Comparison of ENCODE assay signal across 7 mouse cellular contexts in genomic region chr7:114181391-114181790, GRCm38 (mm10).
A peak's percentile ranks its signal among the peaks of the same experiment; 100 is the strongest.
DNase-seq lines count a peak whose midpoint lies in the region; ATAC-seq lines count a peak whose summit lies in the region.

No protein-coding gene starts in this region.

- no peak overlapping the region for H3K4me3 ChIP-seq in hindbrain, embryonic 16.5 days (ENCODE audit: low read length)
- H3K4me3 ChIP-seq in midbrain, embryonic 13.5 days (replicated peaks): no peak overlapping the region
- H3K4me3 ChIP-seq in stomach, embryonic 14.5 days (ENCODE audit: low read depth, low read length): no peak overlapping the region

- H3K9ac ChIP-seq in hindbrain, embryonic 16.5 days (ENCODE audit: low read depth, low read length): no peak overlapping the region
- no peak overlapping the region for H3K9ac ChIP-seq in midbrain, embryonic 13.5 days (replicated peaks)
- no peak overlapping the region for H3K9ac ChIP-seq in stomach, embryonic 14.5 days (replicated peaks; ENCODE audit: low read depth, low read length)

- peak; percentile 77 to 86 for DNase-seq in adrenal gland, adult 18-20 months (ENCODE audit: low spot score in 2 of 2)
- DNase-seq in cerebellum, postnatal 25 days: peak; percentile 89 to 93
- peak; percentile 63 to 77 for DNase-seq in gastrocnemius, adult 8-10 months (ENCODE audit: low spot score in 2 of 2)
- peak; percentile 87 to 90 for DNase-seq in layer of hippocampus, postnatal 36 days

- no peak overlapping the region for H3K4me2 ChIP-seq in hindbrain, embryonic 16.5 days (ENCODE audit: low read length)
- H3K4me2 ChIP-seq in midbrain, embryonic 13.5 days (replicated peaks): no peak overlapping the region
- H3K4me2 ChIP-seq in stomach, embryonic 14.5 days (replicated peaks; ENCODE audit: low read depth, low read length): no peak overlapping the region

- WGBS in hindbrain, embryonic 16.5 days: 13% methylated on average over 5 of the region's 5 CpGs
- 33% methylated on average over 5 of the region's 5 CpGs for WGBS in midbrain, embryonic 13.5 days
- WGBS in stomach, embryonic 14.5 days: 9% methylated on average over 5 of the region's 5 CpGs

- no peaks in the 10 kb centered on the region for H3K27me3 ChIP-seq in hindbrain, embryonic 16.5 days (replicated peaks; ENCODE audit: control insufficient read depth, insufficient read depth, low read length)
- H3K27me3 ChIP-seq in midbrain, embryonic 13.5 days: no peaks in the 10 kb centered on the region
- H3K27me3 ChIP-seq in stomach, embryonic 14.5 days (ENCODE audit: control insufficient read depth, insufficient read depth, low read length): no peaks in the 10 kb centered on the region

- no peaks in the 10 kb centered on the region for H3K9me3 ChIP-seq in hindbrain, embryonic 16.5 days (ENCODE audit: control insufficient read depth, low read length)
- no peaks in the 10 kb centered on the region for H3K9me3 ChIP-seq in midbrain, embryonic 13.5 days
- H3K9me3 ChIP-seq in stomach, embryonic 14.5 days (ENCODE audit: control insufficient read depth, low read depth, low read length): no peaks in the 10 kb centered on the region

- H3K4me1 ChIP-seq in hindbrain, embryonic 16.5 days (ENCODE audit: control insufficient read depth, insufficient read depth, low read depth, low read length): peaks cover 6% of the 10 kb centered on the region
- H3K4me1 ChIP-seq in midbrain, embryonic 13.5 days (replicated peaks): peaks cover 7% of the 10 kb centered on the region
- peaks cover 6% of the 10 kb centered on the region; the same call in 1 of the 2 replicates for H3K4me1 ChIP-seq in stomach, embryonic 14.5 days (ENCODE audit: control insufficient read depth, insufficient read depth, low read length)

- no peak overlapping the region for H3K27ac ChIP-seq in hindbrain, embryonic 16.5 days (ENCODE audit: low read depth, low read length)
- no peak overlapping the region for H3K27ac ChIP-seq in midbrain, embryonic 13.5 days
- H3K27ac ChIP-seq in stomach, embryonic 14.5 days (ENCODE audit: low read length): no peak overlapping the region

- ATAC-seq in hindbrain, embryonic 16.5 days: peak; percentile 80
- peak; percentile 56; the same call in 1 of the 2 replicates for ATAC-seq in midbrain, embryonic 13.5 days
- ATAC-seq in stomach, embryonic 14.5 days (ENCODE audit: insufficient number of reproducible peaks, insufficient read depth, low FRiP score, low read depth): peak; percentile 86

- H3K36me3 ChIP-seq in hindbrain, embryonic 16.5 days (ENCODE audit: control insufficient read depth, insufficient read depth, low read length): no peaks in the 10 kb centered on the region
- no peaks in the 10 kb centered on the region for H3K36me3 ChIP-seq in midbrain, embryonic 13.5 days
- H3K36me3 ChIP-seq in stomach, embryonic 14.5 days (ENCODE audit: control insufficient read depth, insufficient read depth, low read length): no peaks in the 10 kb centered on the region
